Mouse (Mus musculus) hindbrain, embryonic 12.5 days (tissue): ENCODE measurements around the gene Thpo. TPM values are rescaled to one million over a fixed set of nuclear protein-coding genes. Genes with fewer than 3 reads are reported as not detected.

Experiments
- ATAC-seq: fragments of 200-750 bp; cut with Nextera tagmentation; 2 replicates; pipeline ENCODE4 v1.8.0; 2017; ENCODE audit warnings: moderate TSS enrichment; ENCODE audit not compliant: low FRiP score
- H3K27ac ChIP-seq: fragments of 300-500 bp; sonication (generic); 2 replicates; pipeline ENCODE4 v1.5.1; 2016; ENCODE audit warnings: mild to moderate bottlenecking
- H3K27me3 ChIP-seq: fragments of 300-500 bp; sonication (generic); 2 replicates; pipeline ENCODE4 v1.6.1; 2016; ENCODE audit warnings: mild to moderate bottlenecking
- H3K36me3 ChIP-seq: fragments of 300-500 bp; sonication (generic); 2 replicates; pipeline ENCODE4 v1.6.1; 2016; ENCODE audit warnings: mild to moderate bottlenecking
- H3K4me1 ChIP-seq: fragments of 300-500 bp; sonication (generic); 2 replicates; pipeline ENCODE4 v1.6.1; 2016
- H3K4me2 ChIP-seq: fragments of 300-500 bp; sonication (generic); replicated peaks from 2 replicates; pipeline ENCODE4 v1.6.1; 2016; ENCODE audit warnings: mild to moderate bottlenecking
- H3K4me3 ChIP-seq: fragments of 300-500 bp; sonication (generic); 2 replicates; pipeline ENCODE4 v1.5.1; 2016; ENCODE audit warnings: mild to moderate bottlenecking
- H3K9ac ChIP-seq: fragments of 300-500 bp; sonication (generic); 2 replicates; pipeline ENCODE4 v1.6.1; 2016; ENCODE audit warnings: mild to moderate bottlenecking, moderate library complexity
- H3K9me3 ChIP-seq: fragments of 300-500 bp; sonication (generic); replicated peaks from 2 replicates; pipeline ENCODE4 v1.6.1; 2016; ENCODE audit warnings: mild to moderate bottlenecking
- WGBS: fragments of 180-500 bp; shearing (Covaris S2); methylation state at CpG from one replicate; pipeline ENCODE4 v1.1.7; 2016; 5-methylcytosine and 5-hydroxymethylcytosine counted together
- polyA plus RNA-seq: library from polyadenylated mRNA; unstranded; fragments of >200 nt; fragmentation: Nextera tagmentation; extraction: Ambion mirVana; gene quantifications from 2 replicates; pipeline ENCODE4 v1.2.1, GENCODE M21; 2016

Thpo gene
- polyA plus RNA-seq, 1 experiment from 2014 or later, result 0.98 TPM

- H3K4me2 ChIP-seq, result no peak overlapping the region
- ATAC-seq, result no peak
- 74% methylated on average over 4 of the region's 4 CpGs for WGBS
- H3K4me3 ChIP-seq, result no peak overlapping the region
- H3K9me3 ChIP-seq, result no peaks in the 10 kb centered on the region
- H3K27ac ChIP-seq, result no peak overlapping the region
- no peak overlapping the region for H3K9ac ChIP-seq
- H3K36me3 ChIP-seq, result peaks cover 11% of the 10 kb centered on the region
- no peaks in the 10 kb centered on the region for H3K27me3 ChIP-seq
- peaks cover 12% of the 10 kb centered on the region for H3K4me1 ChIP-seq
Measured at GRCm38 (mm10) chr16:20722736-20723135, 11.6 kb downstream of the Thpo start.

- peaks cover 11% of the 10 kb centered on the region for H3K36me3 ChIP-seq
- no peak overlapping the region for H3K9ac ChIP-seq
- no peak overlapping the region for H3K27ac ChIP-seq
- H3K4me1 ChIP-seq, result peaks cover 17% of the 10 kb centered on the region
- no peaks in the 10 kb centered on the region for H3K27me3 ChIP-seq
- H3K4me2 ChIP-seq, result no peak overlapping the region
- no peak for ATAC-seq
- H3K9me3 ChIP-seq, result no peaks in the 10 kb centered on the region
- WGBS, result 88% methylated on average over 10 of the region's 10 CpGs
- no peak overlapping the region for H3K4me3 ChIP-seq
Measured at GRCm38 (mm10) chr16:20721808-20722207, 12.5 kb downstream of the Thpo start.

GRCm38 (mm10) chr16:20717978-20718670 is 16.2 kb downstream of the Thpo start:
- Histone ChIP-seq H3K36me3 (peaks cover 11% of the 10 kb centered on the region), H3K9me3 (no peaks in the 10 kb centered on the region), H3K27me3 (no peaks in the 10 kb centered on the region), H3K4me2 (peak overlapping the region; percentile 89), H3K4me1 (peaks cover 46% of the 10 kb centered on the region), H3K4me3 (peak overlapping the region; percentile 67), H3K9ac (peak overlapping the region; percentile 83), H3K27ac (peak overlapping the region; percentile 93; the same call in 1 of the 2 replicates)
- whole genome bisulfite sequencing, result 3% methylated on average over 18 of the region's 18 CpGs
- no peak; the same call in 1 of the 2 replicates for ATAC-seq

GRCm38 (mm10) chr16:20717181-20717977 is 16.9 kb downstream of the Thpo start, which contains the start of the genes Polr2h and Clcn2:
Gene Polr2h, plus strand, starts transcription at chr16:20717665.
Gene Clcn2, minus strand, starts transcription at chr16:20717746.
- ATAC-seq, result peak; percentile 60
- H3K4me1 ChIP-seq, result peaks cover 46% of the 10 kb centered on the region
- peak within 1 kb of the TSS; percentile 67 for H3K4me3 ChIP-seq
- H3K36me3 ChIP-seq, result peaks cover 14% of the 10 kb centered on the region
- peak within 1 kb of the TSS; percentile 93 for H3K27ac ChIP-seq
- H3K9ac ChIP-seq, result peak within 1 kb of the TSS; percentile 83
- H3K27me3 ChIP-seq, result no peaks in the 10 kb centered on the region
- no peaks in the 10 kb centered on the region for H3K9me3 ChIP-seq
- WGBS, result under 1% methylated on average over 58 of the region's 62 CpGs
- peak within 1 kb of the TSS; percentile 89 for H3K4me2 ChIP-seq

- Histone ChIP-seq H3K4me3 (peak overlapping the region; percentile 67), H3K4me1 (peaks cover 46% of the 10 kb centered on the region), H3K36me3 (peaks cover 13% of the 10 kb centered on the region), H3K9ac (peak overlapping the region; percentile 83), H3K9me3 (no peaks in the 10 kb centered on the region), H3K27me3 (no peaks in the 10 kb centered on the region), H3K4me2 (peak overlapping the region; percentile 89), H3K27ac (peak overlapping the region; percentile 93)
- no peak; the same call in none of the 2 replicates for ATAC-seq
- under 1% methylated on average over 8 of the region's 8 CpGs for WGBS
Measured at GRCm38 (mm10) chr16:20716841-20717180, 17.5 kb downstream of the Thpo start.

- Histone ChIP-seq H3K4me2 (peak overlapping the region; percentile 89), H3K4me1 (peaks cover 46% of the 10 kb centered on the region), H3K9ac (peak overlapping the region; percentile 83), H3K27me3 (no peaks in the 10 kb centered on the region), H3K27ac (peak overlapping the region; percentile 93), H3K4me3 (peak overlapping the region; percentile 67), H3K9me3 (no peaks in the 10 kb centered on the region), H3K36me3 (peaks cover 17% of the 10 kb centered on the region)
- ATAC-seq, result peak; percentile 88
- under 1% methylated on average over 58 of the region's 68 CpGs for WGBS
Measured at GRCm38 (mm10) chr16:20715976-20716840, 18.1 kb downstream of the Thpo start.

GRCm38 (mm10) chr16:20715566-20715965 is 18.7 kb downstream of the Thpo start:
- ATAC-seq, result no peak; the same call in 1 of the 2 replicates
- Histone ChIP-seq H3K27ac (peak overlapping the region; percentile 93), H3K9me3 (no peaks in the 10 kb centered on the region), H3K4me3 (peak overlapping the region; percentile 67), H3K4me2 (peak overlapping the region; percentile 89), H3K4me1 (peaks cover 46% of the 10 kb centered on the region), H3K36me3 (peaks cover 24% of the 10 kb centered on the region), H3K9ac (peak overlapping the region; percentile 83), H3K27me3 (no peaks in the 10 kb centered on the region)
- WGBS, result under 1% methylated on average over 12 of the region's 12 CpGs

- H3K27me3 ChIP-seq, result no peaks in the 10 kb centered on the region
- 43% methylated on average over 2 of the region's 2 CpGs for WGBS
- H3K9me3 ChIP-seq, result no peaks in the 10 kb centered on the region
- H3K4me3 ChIP-seq, result peak overlapping the region; percentile 67
- ATAC-seq, result no peak
- peak overlapping the region; percentile 93; the same call in 1 of the 2 replicates for H3K27ac ChIP-seq
- peak overlapping the region; percentile 83; the same call in 1 of the 2 replicates for H3K9ac ChIP-seq
- peaks cover 46% of the 10 kb centered on the region for H3K4me1 ChIP-seq
- H3K36me3 ChIP-seq, result peaks cover 28% of the 10 kb centered on the region
- H3K4me2 ChIP-seq, result peak overlapping the region; percentile 89
Measured at GRCm38 (mm10) chr16:20715161-20715560, 19.1 kb downstream of the Thpo start.

- H3K9ac ChIP-seq, result peak overlapping the region; percentile 83
- H3K4me3 ChIP-seq, result peak overlapping the region; percentile 67
- H3K9me3 ChIP-seq, result no peaks in the 10 kb centered on the region
- H3K4me1 ChIP-seq, result peaks cover 46% of the 10 kb centered on the region
- H3K36me3 ChIP-seq, result peaks cover 29% of the 10 kb centered on the region
- peak overlapping the region; percentile 89 for H3K4me2 ChIP-seq
- ATAC-seq, result no peak
- 0 out of 2 replicates have a peak overlapping the region, but pooled peaks have one; percentile 30 for H3K27ac ChIP-seq
- WGBS, result 27% methylated on average over 11 of the region's 11 CpGs
- H3K27me3 ChIP-seq, result no peaks in the 10 kb centered on the region
Measured at GRCm38 (mm10) chr16:20714307-20715080, 19.8 kb downstream of the Thpo start.

- Histone ChIP-seq H3K4me1 (peaks cover 37% of the 10 kb centered on the region), H3K9me3 (no peaks in the 10 kb centered on the region), H3K4me3 (no peak overlapping the region), H3K4me2 (no peak overlapping the region), H3K27ac (no peak overlapping the region), H3K36me3 (peaks cover 38% of the 10 kb centered on the region), H3K27me3 (no peaks in the 10 kb centered on the region), H3K9ac (no peak overlapping the region)
- ATAC-seq, result no peak
- 91% methylated on average over 7 of the region's 7 CpGs for WGBS
Measured at GRCm38 (mm10) chr16:20712889-20713288, 21.4 kb downstream of the Thpo start.

GRCm38 (mm10) chr16:20712190-20712589 is 22.1 kb downstream of the Thpo start:
- Histone ChIP-seq H3K4me1 (peaks cover 34% of the 10 kb centered on the region), H3K9me3 (no peaks in the 10 kb centered on the region), H3K36me3 (peaks cover 45% of the 10 kb centered on the region), H3K27me3 (no peaks in the 10 kb centered on the region), H3K27ac (no peak overlapping the region), H3K9ac (no peak overlapping the region), H3K4me3 (no peak overlapping the region), H3K4me2 (no peak overlapping the region)
- WGBS, result 79% methylated on average over 9 of the region's 9 CpGs
- no peak for ATAC-seq
